Comparison of ENCODE assay signal across 8 mouse cellular contexts in genomic region chr11:62247759-62248400, GRCm38 (mm10). TPM values are rescaled to one million over a fixed set of nuclear protein-coding genes. Genes with fewer than 3 reads are reported as not detected.
A peak's percentile ranks its signal among the peaks of the same experiment; 100 is the strongest.
DNase-seq lines count a peak whose midpoint lies in the region; ATAC-seq and TF ChIP-seq lines count a peak whose summit lies in the region.

No protein-coding gene starts in this region.

- H3K4me1 ChIP-seq in testis, adult 2 months (ENCODE audit: control insufficient read depth, insufficient read depth, low read length): peaks cover 12% of the 10 kb centered on the region
- peaks cover 45% of the 10 kb centered on the region for H3K4me1 ChIP-seq in limb, embryonic 15.5 days
- H3K4me1 ChIP-seq in stomach, embryonic 16.5 days (ENCODE audit: control insufficient read depth, insufficient read depth, low read length): peaks cover 16% of the 10 kb centered on the region; the same call in 1 of the 2 replicates

- H3K9me3 ChIP-seq in limb, embryonic 15.5 days: no peaks in the 10 kb centered on the region
- H3K9me3 ChIP-seq in stomach, embryonic 16.5 days (replicated peaks; ENCODE audit: control insufficient read depth, low read length): no peaks in the 10 kb centered on the region

- TF ChIP-seq POLR2A in testis, adult 2 months (IDR thresholded peaks at IDR 0.05; ENCODE audit: control insufficient read depth, low read depth, low read length): no peak

- DNase-seq in gastrocnemius, adult 2 months: no peak
- DNase-seq in gastrocnemius, adult 8-10 months (ENCODE audit: low spot score in 2 of 2): no peak
- no peak for DNase-seq in testis, postnatal 10 days (ENCODE audit: low spot score)
- no peak for DNase-seq in right cerebral cortex, postnatal 25 days
- no peak for DNase-seq in layer of hippocampus, adult 9-11 months

- H3K9ac ChIP-seq in limb, embryonic 15.5 days: peak overlapping the region; percentile 60; the same call in 1 of the 2 replicates
- peak overlapping the region; percentile 66 for H3K9ac ChIP-seq in stomach, embryonic 16.5 days (ENCODE audit: low read length)

- peak overlapping the region; percentile 59 for H3K27ac ChIP-seq in gastrocnemius, adult 2 months
- no peak overlapping the region for H3K27ac ChIP-seq in testis, adult 2 months (ENCODE audit: control insufficient read depth, insufficient read depth, low read depth, low read length)
- no peak overlapping the region for H3K27ac ChIP-seq in limb, embryonic 15.5 days
- H3K27ac ChIP-seq in stomach, embryonic 16.5 days (ENCODE audit: low read length): no peak overlapping the region

- no peaks in the 10 kb centered on the region for H3K27me3 ChIP-seq in testis, adult 2 months (ENCODE audit: control insufficient read depth, insufficient read depth, low read length)
- 0 out of 2 replicates have a peak, but pooled peaks cover 11% of the 10 kb centered on the region for H3K27me3 ChIP-seq in limb, embryonic 15.5 days
- peaks cover 8% of the 10 kb centered on the region; the same call in 1 of the 2 replicates for H3K27me3 ChIP-seq in stomach, embryonic 16.5 days (ENCODE audit: control insufficient read depth, insufficient read depth, low read length)

- no peak for ATAC-seq in limb, embryonic 15.5 days (ENCODE audit: insufficient number of reproducible peaks, low FRiP score, low TSS enrichment, low read depth)
- no peak for ATAC-seq in stomach, embryonic 16.5 days (ENCODE audit: insufficient read depth, low FRiP score)

- TF ChIP-seq CTCF in gastrocnemius, adult 2 months (IDR thresholded peaks at IDR 0.05): no peak
- no peak for TF ChIP-seq CTCF in testis, adult 2 months (IDR thresholded peaks at IDR 0.05; ENCODE audit: control insufficient read depth, insufficient read depth, insufficient replicate concordance, low read depth, low read length)

- WGBS in limb, embryonic 15.5 days: 37% methylated on average over 18 of the region's 18 CpGs
- WGBS in stomach, embryonic 16.5 days: 37% methylated on average over 18 of the region's 18 CpGs

- H3K36me3 ChIP-seq in testis, adult 2 months (ENCODE audit: control insufficient read depth, insufficient read depth, low read length): no peaks in the 10 kb centered on the region
- no peaks in the 10 kb centered on the region for H3K36me3 ChIP-seq in limb, embryonic 15.5 days
- H3K36me3 ChIP-seq in stomach, embryonic 16.5 days (ENCODE audit: control insufficient read depth, insufficient read depth, low read length): no peaks in the 10 kb centered on the region

- intact Hi-C loops in gastrocnemius, adult 2 months (cut with DNase I): no loop called here

- H3K4me2 ChIP-seq in limb, embryonic 15.5 days: peak overlapping the region; percentile 99
- H3K4me2 ChIP-seq in stomach, embryonic 16.5 days (ENCODE audit: low read depth, low read length): peak overlapping the region; percentile 99

- H3K4me3 ChIP-seq in gastrocnemius, adult 2 months: peak overlapping the region; percentile 86
- peak overlapping the region; percentile 88 for H3K4me3 ChIP-seq in testis, adult 2 months (ENCODE audit: control insufficient read depth, low read depth, low read length)
- H3K4me3 ChIP-seq in limb, embryonic 15.5 days: peak overlapping the region; percentile 67
- peak overlapping the region; percentile 54 for H3K4me3 ChIP-seq in stomach, embryonic 16.5 days (replicated peaks; ENCODE audit: low read length)

RNA-seq across cellular contexts. Expression of gene Adora2b, which starts 0.9 kb away (rescaled TPM):
- under 1 TPM; 0.26 to 0.95 TPM for total RNA-seq in gastrocnemius, adult 2 months (2021)
- under 1 TPM; 0.24 to 0.61 (median 0.37) TPM for total RNA-seq in gastrocnemius, adult 8-10 months (2022)
- polyA plus RNA-seq in testis, adult 2 months (2012; rRNA removed): 2.9 TPM in 2 replicates
- polyA plus RNA-seq in limb, embryonic 15.5 days (2015; fragmentation: Nextera tagmentation; extraction: Ambion mirVana): 13.9 and 14.4 TPM in 2 replicates
- polyA plus RNA-seq in stomach, embryonic 16.5 days (2015; fragmentation: Nextera tagmentation; extraction: Ambion mirVana): 7.9 and 8.1 TPM in 2 replicates

RNA-seq across cellular contexts. Expression of gene Zswim7, which starts 33.3 kb away (rescaled TPM):
- 10 to 100 TPM; 33.5 to 40.6 TPM for total RNA-seq in gastrocnemius, adult 2 months (2021)
- total RNA-seq in gastrocnemius, adult 8-10 months (2022): 10 to 100 TPM; 44.3 to 51.0 (median 47.8) TPM
- polyA plus RNA-seq in testis, adult 2 months (2012; rRNA removed): 87.2 and 93.8 TPM in 2 replicates
- 16.3 and 16.5 TPM in 2 replicates for polyA plus RNA-seq in limb, embryonic 15.5 days (2015; fragmentation: Nextera tagmentation; extraction: Ambion mirVana)
- polyA plus RNA-seq in stomach, embryonic 16.5 days (2015; fragmentation: Nextera tagmentation; extraction: Ambion mirVana): 18.4 and 19.8 TPM in 2 replicates

RNA-seq across cellular contexts. Expression of gene Ttc19, which starts 33.4 kb away (rescaled TPM):
- 10 to 100 TPM; 37.4 to 50.1 TPM for total RNA-seq in gastrocnemius, adult 2 months (2021)
- 10 to 100 TPM; 37.5 to 45.7 (median 40.5) TPM for total RNA-seq in gastrocnemius, adult 8-10 months (2022)
- polyA plus RNA-seq in testis, adult 2 months (2012; rRNA removed): 3.7 and 4.2 TPM in 2 replicates
- 17.0 and 19.1 TPM in 2 replicates for polyA plus RNA-seq in limb, embryonic 15.5 days (2015; fragmentation: Nextera tagmentation; extraction: Ambion mirVana)
- 14.6 and 14.9 TPM in 2 replicates for polyA plus RNA-seq in stomach, embryonic 16.5 days (2015; fragmentation: Nextera tagmentation; extraction: Ambion mirVana)
